Mouse (Mus musculus) spleen, adult 2 months (tissue): ENCODE results near the gene Rab3gap1. TPM values are rescaled to one million over a fixed set of nuclear protein-coding genes. Genes with fewer than 3 reads are reported as not detected.

Experiments
- DNase-seq, 2 experiments: peaks; one replicate each; pipeline versions ENCODE4 v3.0.0 to v3.0.0-alpha.2; 2012 to 2021; ENCODE audit warnings: low spot score in 2 of 2, low read depth in 1 of 2
- H3K27ac ChIP-seq: fragments of 200-500 bp; 2 replicates; pipeline ENCODE4 v1.5.1; 2012; ENCODE audit warnings: low read length, inconsistent platforms; ENCODE audit not compliant: insufficient read depth
- H3K27me3 ChIP-seq: fragments of 200-500 bp; 2 replicates; pipeline ENCODE4 v1.6.1; 2012; ENCODE audit warnings: mild to moderate bottlenecking, moderate library complexity, low read length, inconsistent platforms; ENCODE audit not compliant: control insufficient read depth, insufficient read depth
- H3K36me3 ChIP-seq: fragments of 200-500 bp; 2 replicates; pipeline ENCODE4 v1.6.1; 2012; ENCODE audit warnings: mild to moderate bottlenecking, low read length, inconsistent platforms; ENCODE audit not compliant: control insufficient read depth, insufficient read depth
- H3K4me1 ChIP-seq: fragments of 200-500 bp; 2 replicates; pipeline ENCODE4 v1.6.1; 2011; ENCODE audit warnings: inconsistent platforms; ENCODE audit not compliant: control insufficient read depth, insufficient read depth, insufficient read length
- H3K4me3 ChIP-seq: fragments of 200-500 bp; 2 replicates; pipeline ENCODE4 v1.5.1; 2011; ENCODE audit warnings: mild to moderate bottlenecking, inconsistent platforms; ENCODE audit not compliant: insufficient read depth, insufficient read length; ENCODE audit errors: extremely low read depth
- CTCF ChIP-seq: fragments of 200-500 bp; IDR thresholded peaks from 2 replicates; pipeline ENCODE4 v1.5.1; 2011; ENCODE audit warnings: mild to moderate bottlenecking, inconsistent platforms; ENCODE audit not compliant: insufficient read depth, insufficient read length, insufficient replicate concordance; ENCODE audit errors: extremely low read depth
- POLR2A ChIP-seq: fragments of 200-500 bp; IDR thresholded peaks from 2 replicates; pipeline ENCODE4 v1.6.1; 2011; ENCODE audit warnings: low read depth, low read length, inconsistent platforms
- WGBS: fragments of 180-500 bp; shearing (Covaris S2); methylation state at CpG from one replicate; pipeline ENCODE4 v1.1.7; 2018; 5-methylcytosine and 5-hydroxymethylcytosine counted together
- polyA plus RNA-seq: library from polyadenylated mRNA; depleted of rRNA; stranded (reverse); fragments of >200 nt; gene quantifications from 2 replicates; pipeline ENCODE4 v1.2.3, GENCODE M21; 2012

Rab3gap1 gene
- polyA plus RNA-seq, 1 experiment, result 17.7 TPM

GRCm38 (mm10) chr1:127838602-127839001 lies 30.0 kb upstream of the Rab3gap1 start:
- H3K4me1 ChIP-seq, result peaks cover 3% of the 10 kb centered on the region; the same call in 1 of the 2 replicates
- no peak for TF ChIP-seq CTCF
- TF ChIP-seq POLR2A, result no peak
- no peaks in the 10 kb centered on the region for H3K27me3 ChIP-seq
- WGBS, result 71% methylated on average over 1 of the region's 1 CpGs
- no peak overlapping the region for H3K4me3 ChIP-seq
- no peaks in the 10 kb centered on the region for H3K36me3 ChIP-seq
- H3K27ac ChIP-seq, result no peak overlapping the region
- no peak for DNase-seq

GRCm38 (mm10) chr1:127845472-127845871 lies 23.1 kb upstream of the Rab3gap1 start:
- H3K27ac ChIP-seq, result no peak overlapping the region
- no peak for TF ChIP-seq POLR2A
- TF ChIP-seq CTCF, result no peak
- H3K4me1 ChIP-seq, result peaks cover 2% of the 10 kb centered on the region
- H3K27me3 ChIP-seq, result no peaks in the 10 kb centered on the region
- no peak overlapping the region for H3K4me3 ChIP-seq
- 91% methylated on average over 5 of the region's 5 CpGs for WGBS
- H3K36me3 ChIP-seq, result no peaks in the 10 kb centered on the region
- no peak for DNase-seq

GRCm38 (mm10) chr1:127850075-127850610 lies 18.4 kb upstream of the Rab3gap1 start:
- H3K27me3 ChIP-seq, result no peaks in the 10 kb centered on the region
- WGBS, result 10% methylated on average over 7 of the region's 7 CpGs
- peak in 1 of 2 experiments; percentile 5 for DNase-seq
- H3K27ac ChIP-seq, result no peak overlapping the region
- TF ChIP-seq POLR2A, result no peak
- no peak for TF ChIP-seq CTCF
- no peak overlapping the region for H3K4me3 ChIP-seq
- H3K4me1 ChIP-seq, result peaks cover 4% of the 10 kb centered on the region
- no peaks in the 10 kb centered on the region for H3K36me3 ChIP-seq

GRCm38 (mm10) chr1:127854486-127855222 lies 13.9 kb upstream of the Rab3gap1 start, which contains the start of gene Map3k19:
TSS of gene Map3k19 (minus strand) at chr1:127855031.
- H3K27me3 ChIP-seq, result no peaks in the 10 kb centered on the region
- no peak for DNase-seq
- no peak within 1 kb of the TSS for H3K4me3 ChIP-seq
- no peaks in the 10 kb centered on the region for H3K36me3 ChIP-seq
- WGBS, result 89% methylated on average over 14 of the region's 14 CpGs
- TF ChIP-seq CTCF, result no peak
- no peak for TF ChIP-seq POLR2A
- H3K27ac ChIP-seq, result no peak within 1 kb of the TSS
- peaks cover 4% of the 10 kb centered on the region for H3K4me1 ChIP-seq

GRCm38 (mm10) chr1:127858945-127859648 lies 9.5 kb upstream of the Rab3gap1 start:
- Histone ChIP-seq H3K36me3 (no peaks in the 10 kb centered on the region), H3K27me3 (no peaks in the 10 kb centered on the region), H3K27ac (peak overlapping the region; percentile 67), H3K4me1 (no peaks in the 10 kb centered on the region; the same call in 1 of the 2 replicates), H3K4me3 (peak overlapping the region; percentile 9; the same call in 1 of the 2 replicates)
- WGBS, result 32% methylated on average over 9 of the region's 9 CpGs
- TF ChIP-seq CTCF, result no peak
- TF ChIP-seq POLR2A, result no peak
- DNase-seq, result peak; percentile 32 to 62

GRCm38 (mm10) chr1:127859799-127860400 lies 8.7 kb upstream of the Rab3gap1 start:
- H3K4me3 ChIP-seq, result no peak overlapping the region
- TF ChIP-seq CTCF (no peak), POLR2A (no peak)
- peak overlapping the region; percentile 66 for H3K27ac ChIP-seq
- no peaks in the 10 kb centered on the region for H3K36me3 ChIP-seq
- H3K27me3 ChIP-seq, result no peaks in the 10 kb centered on the region
- H3K4me1 ChIP-seq, result no peaks in the 10 kb centered on the region; the same call in 1 of the 2 replicates
- DNase-seq, result no peak
- WGBS, result 85% methylated on average over 6 of the region's 6 CpGs
